Mouse (Mus musculus): ENCODE data around the gene Ppt2.

Ppt2 gene

GRCm38 (mm10) chr17:34639461-34640255, 11.3 kb upstream of the Ppt2 start:
- DNase-seq (ENCODE audit: low spot score in 2 of 2): no peak

- DNase-seq (ENCODE audit: low spot score in 2 of 2): no peak
These were observed 9.1 kb upstream of the Ppt2 start for GRCm38 (mm10) chr17:34637459-34637858.

- no peak for DNase-seq (ENCODE audit: low spot score in 2 of 2)
These were observed 7.4 kb upstream of the Ppt2 start for GRCm38 (mm10) chr17:34635671-34636070.

- peak; percentile 79 to 87 for DNase-seq (ENCODE audit: low spot score in 2 of 2)
These were observed 4.0 kb upstream of the Ppt2 start for GRCm38 (mm10) chr17:34632261-34632691.

- DNase-seq (ENCODE audit: low spot score in 2 of 2): no peak
These were observed 3.3 kb upstream of the Ppt2 start for GRCm38 (mm10) chr17:34631647-34632046.

- DNase-seq (ENCODE audit: low spot score in 2 of 2): no peak
These were observed 2.5 kb upstream of the Ppt2 start for GRCm38 (mm10) chr17:34630761-34631301.

- no peak for DNase-seq (ENCODE audit: low spot score in 2 of 2)
These were observed 1.7 kb upstream of the Ppt2 start for GRCm38 (mm10) chr17:34629796-34630603.

GRCm38 (mm10) chr17:34629221-34629751, 976 bp upstream of the Ppt2 start, which contains the start of gene Prrt1:
TSS of gene Prrt1 (plus strand) at chr17:34629533.
- DNase-seq (ENCODE audit: low spot score in 2 of 2): no peak

GRCm38 (mm10) chr17:34628644-34628967, 296 bp upstream of the Ppt2 start:
- DNase-seq (ENCODE audit: low spot score in 2 of 2): no peak

GRCm38 (mm10) chr17:34627093-34627942, 992 bp downstream of the Ppt2 start:
- peak; percentile 70 to 87 for DNase-seq (ENCODE audit: low spot score in 2 of 2)

- no peak for DNase-seq (ENCODE audit: low spot score in 2 of 2)
These were observed 1.6 kb downstream of the Ppt2 start for GRCm38 (mm10) chr17:34626773-34627092.

GRCm38 (mm10) chr17:34626062-34626772, 2.1 kb downstream of the Ppt2 start:
- DNase-seq (ENCODE audit: low spot score in 2 of 2): no peak

- no peak for DNase-seq (ENCODE audit: low spot score in 2 of 2)
These were observed 3.3 kb downstream of the Ppt2 start for GRCm38 (mm10) chr17:34624981-34625380.

GRCm38 (mm10) chr17:34623161-34623560, 5.1 kb downstream of the Ppt2 start:
- no peak for DNase-seq (ENCODE audit: low spot score in 2 of 2)

- DNase-seq (ENCODE audit: low spot score in 2 of 2): no peak
These were observed 7.3 kb downstream of the Ppt2 start for GRCm38 (mm10) chr17:34621006-34621405.

- peak; percentile 59 to 72 for DNase-seq (ENCODE audit: low spot score in 2 of 2)
These were observed 9.3 kb downstream of the Ppt2 start for GRCm38 (mm10) chr17:34618999-34619398.

GRCm38 (mm10) chr17:34615871-34616270, 12.4 kb downstream of the Ppt2 start, which contains the start of gene Egfl8:
TSS of gene Egfl8 (minus strand) at chr17:34615971.
- no peak for DNase-seq (ENCODE audit: low spot score in 2 of 2)

- no peak for DNase-seq (ENCODE audit: low spot score in 2 of 2)
These were observed 14.5 kb downstream of the Ppt2 start for GRCm38 (mm10) chr17:34613830-34614229.

- DNase-seq (ENCODE audit: low spot score in 2 of 2): no peak
These were observed 15.2 kb downstream of the Ppt2 start for GRCm38 (mm10) chr17:34613054-34613645.

- no peak for DNase-seq (ENCODE audit: low spot score in 2 of 2)
These were observed 17.3 kb downstream of the Ppt2 start for GRCm38 (mm10) chr17:34611050-34611449.
